Mouse (Mus musculus) cerebellum, adult 18-20 months (tissue): ENCODE data around the gene Cyp4f39.
A peak's percentile ranks its signal among the peaks of the same experiment; 100 is the strongest.
"Not testable (repeated sequence)": the region's sequence is repeated elsewhere in the genome, so short reads cannot be mapped to it uniquely, and the experiment has no call there.

Source experiments
- DNase-seq, 2 experiments: peaks; one replicate each; pipeline ENCODE4 v3.0.0; 2021

Gene Cyp4f39

DNA sequence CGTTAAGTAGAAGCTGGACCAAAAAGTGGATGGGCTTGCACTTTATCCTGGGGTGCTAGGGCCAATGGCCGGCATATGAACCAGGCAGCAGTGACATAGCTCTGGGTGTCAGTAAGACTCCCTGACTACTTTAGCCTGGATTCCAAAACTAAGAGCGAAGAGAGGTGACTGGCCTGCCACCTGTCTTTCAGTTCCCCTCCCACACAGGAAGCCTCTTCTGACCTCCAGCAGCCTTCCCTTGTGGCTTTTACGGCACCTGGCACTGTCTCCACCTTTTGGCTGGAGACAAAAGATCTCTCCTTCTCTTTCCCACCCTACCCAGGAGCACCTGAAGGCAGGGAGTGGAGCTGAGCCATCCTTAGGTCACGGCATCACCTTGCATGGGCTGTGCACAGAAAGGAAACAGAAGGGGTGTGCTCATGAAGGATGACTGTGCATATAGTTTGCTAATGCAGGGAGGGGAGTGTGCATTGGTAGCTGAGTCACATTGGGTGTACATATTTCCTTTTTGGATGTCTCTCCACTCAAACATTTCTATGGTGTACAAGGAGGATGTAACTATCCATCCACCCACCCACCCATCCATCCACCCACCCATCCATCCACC is 22.5 kb downstream of the Cyp4f39 start:
- DNase-seq, result no peak

DNA sequence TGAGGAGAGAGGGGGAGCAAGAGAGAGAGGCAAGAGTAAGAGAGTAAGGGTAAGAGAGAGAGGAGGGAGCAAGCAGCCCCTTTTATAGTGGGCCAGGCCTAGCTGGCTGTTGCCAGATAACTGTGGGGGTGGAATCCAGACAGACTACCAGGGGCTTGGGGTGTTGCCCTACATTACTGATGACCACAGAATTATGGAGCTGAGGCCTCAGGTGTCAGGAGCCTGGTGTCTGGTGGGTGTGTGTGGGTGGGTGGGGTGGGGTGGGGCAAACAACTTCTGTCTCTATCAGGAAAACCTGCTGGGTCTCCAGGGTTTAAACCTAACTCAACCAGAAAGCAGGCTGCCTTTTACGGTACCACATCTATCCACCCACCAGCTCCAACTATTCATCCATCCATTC is 24.7 kb downstream of the Cyp4f39 start:
- no peak for DNase-seq

DNA sequence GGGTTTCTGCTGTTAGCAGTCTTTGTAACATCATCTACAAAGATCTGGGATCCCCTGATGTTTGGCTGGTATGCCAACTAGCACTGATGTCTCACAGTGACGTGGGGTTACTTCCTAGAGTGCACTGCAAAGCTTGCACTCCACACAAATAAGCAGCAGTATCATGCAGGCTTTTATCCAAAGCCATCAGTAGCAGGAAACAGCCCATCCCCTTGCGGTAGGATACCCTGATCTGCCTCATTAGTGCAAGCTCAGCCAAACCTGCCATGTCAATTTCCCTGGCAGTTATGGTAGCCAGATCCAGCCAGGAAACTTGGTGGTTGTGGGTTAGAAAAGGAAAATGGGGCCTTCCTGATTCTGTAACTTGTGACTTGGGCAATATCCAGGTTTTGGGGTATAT is 26.2 kb downstream of the Cyp4f39 start:
- DNase-seq, result no peak

DNA sequence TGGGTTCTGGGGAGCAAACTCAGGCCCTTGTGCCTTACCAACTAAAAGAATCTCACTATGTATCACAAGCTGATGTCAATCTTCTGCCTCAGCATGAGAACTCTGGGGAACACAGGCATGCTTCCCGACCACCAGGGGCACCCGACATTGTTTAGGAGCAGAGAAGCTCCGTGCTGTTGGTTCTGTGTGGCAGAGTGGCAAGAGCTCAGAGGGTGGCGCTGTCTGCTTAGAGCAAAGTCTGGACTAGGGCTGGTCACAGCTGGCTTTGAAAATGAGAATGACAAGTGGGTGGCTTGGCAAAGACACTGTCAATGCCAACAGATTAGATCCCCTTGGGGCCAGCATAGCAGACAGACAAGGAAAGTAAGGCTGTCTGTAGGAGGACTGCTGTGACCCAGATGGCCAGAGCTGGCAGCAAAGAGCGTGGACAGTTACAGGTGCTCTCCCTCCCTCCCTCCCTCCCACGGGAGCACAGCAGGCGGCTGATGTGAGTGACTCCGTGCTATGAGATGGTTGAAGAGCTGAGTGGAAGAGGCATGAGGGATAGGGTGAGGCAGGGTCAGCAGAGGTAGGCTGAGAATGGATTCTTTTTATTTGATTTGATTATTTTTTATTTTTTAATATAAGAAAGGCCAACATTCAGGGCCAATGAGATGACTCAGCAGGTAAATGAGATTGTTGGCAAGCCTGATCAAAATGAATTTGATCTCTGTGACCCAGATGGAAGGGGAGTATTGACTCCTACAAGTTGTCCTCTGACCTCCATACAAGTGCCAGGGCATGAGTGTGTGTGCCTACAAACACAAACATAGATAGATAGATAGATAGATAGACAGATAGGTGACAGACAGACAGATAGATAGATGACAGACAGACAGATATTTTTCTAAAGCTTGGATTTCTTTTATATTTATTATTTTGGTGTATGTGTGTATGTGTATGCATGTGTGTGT is 27.3 kb downstream of the Cyp4f39 start:
- peak; percentile 7 to 9 for DNase-seq

DNA sequence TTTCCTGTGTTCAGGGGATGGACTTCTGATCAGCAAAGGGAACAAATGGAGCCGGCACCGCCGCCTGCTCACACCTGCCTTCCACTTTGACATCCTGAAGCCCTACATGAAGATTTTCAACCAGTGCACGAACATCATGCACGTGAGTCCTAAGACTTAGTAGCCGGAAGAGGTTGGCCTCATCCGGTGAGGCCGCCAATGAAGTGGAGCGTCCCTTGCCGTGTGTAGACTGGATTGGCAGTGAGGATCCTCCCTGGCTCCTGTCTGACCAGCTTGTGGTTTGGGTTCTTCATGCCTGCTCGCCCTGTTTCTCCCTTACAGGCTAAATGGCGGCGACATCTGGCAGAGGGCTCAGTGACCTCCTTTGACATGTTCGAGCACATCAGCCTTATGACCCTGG is 29.2 kb downstream of the Cyp4f39 start:
- no peak for DNase-seq

DNA sequence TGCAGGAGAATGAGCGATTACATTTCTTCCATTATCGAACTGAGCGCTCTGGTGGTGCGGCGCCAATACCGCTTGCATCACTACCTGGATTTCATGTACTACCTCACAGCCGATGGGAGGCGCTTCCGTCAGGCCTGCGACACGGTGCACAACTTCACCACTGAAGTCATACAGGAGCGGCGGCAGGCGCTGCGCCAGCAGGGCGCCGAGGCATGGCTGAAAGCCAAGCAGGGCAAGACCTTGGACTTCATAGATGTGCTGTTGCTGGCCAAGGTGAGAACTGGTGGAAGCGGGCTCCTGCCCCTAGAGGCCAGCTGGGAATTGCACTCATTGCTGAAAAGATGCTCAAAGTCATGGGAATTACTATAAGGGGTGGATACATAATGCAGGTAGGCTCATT is 30.7 kb downstream of the Cyp4f39 start:
- peak; percentile 89 to 93 for DNase-seq

DNA sequence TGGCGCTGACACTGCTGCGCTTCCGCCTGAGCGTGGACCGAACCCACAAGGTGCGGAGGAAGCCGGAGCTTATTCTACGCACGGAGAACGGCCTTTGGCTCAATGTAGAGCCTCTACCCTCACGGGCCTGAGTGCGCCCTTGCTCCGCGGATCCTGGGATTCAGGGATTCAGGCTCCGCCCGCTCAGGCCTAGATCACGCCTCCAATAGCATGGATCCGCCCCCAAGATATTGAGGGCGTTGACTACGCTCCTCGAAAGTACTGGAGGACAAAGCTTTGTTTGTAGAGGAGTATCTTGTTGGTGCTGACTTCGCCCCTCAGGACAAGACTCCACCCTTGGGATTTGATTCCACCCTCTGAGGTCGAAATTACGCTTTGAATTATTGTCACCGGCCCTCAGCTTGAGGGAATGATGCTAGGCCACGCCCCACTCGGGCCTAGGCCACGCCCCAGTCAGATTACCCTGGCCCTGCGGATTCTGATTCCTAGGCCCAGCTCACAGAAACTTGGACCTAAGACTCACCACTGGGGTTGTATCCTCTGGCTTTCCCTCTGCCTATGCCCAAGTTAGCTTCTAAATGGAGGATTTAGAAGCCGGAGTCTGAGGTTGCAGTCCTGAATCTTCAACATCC is 39.9 kb downstream of the Cyp4f39 start:
- DNase-seq, result peak; percentile 16

DNA sequence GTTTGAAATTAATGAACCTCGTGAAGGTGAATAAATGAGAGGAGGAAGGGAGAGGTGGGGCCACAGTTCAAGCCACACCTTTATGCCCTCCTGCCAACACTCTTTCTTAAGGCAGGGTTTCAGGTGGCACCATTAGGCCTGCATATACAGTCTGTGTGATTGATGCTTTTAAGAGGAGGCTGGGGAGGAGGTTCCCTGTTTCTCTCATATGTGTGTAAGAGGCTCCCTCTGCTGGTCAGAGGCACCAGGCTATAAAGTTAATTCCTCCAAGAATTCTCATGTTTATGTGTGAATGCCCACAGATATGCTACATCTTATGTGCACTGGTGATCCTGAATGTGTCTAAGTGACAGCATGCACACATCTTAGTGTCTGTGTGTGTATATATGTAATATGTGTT is 42.1 kb downstream of the Cyp4f39 start:
- DNase-seq, result peak; percentile 74

DNA sequence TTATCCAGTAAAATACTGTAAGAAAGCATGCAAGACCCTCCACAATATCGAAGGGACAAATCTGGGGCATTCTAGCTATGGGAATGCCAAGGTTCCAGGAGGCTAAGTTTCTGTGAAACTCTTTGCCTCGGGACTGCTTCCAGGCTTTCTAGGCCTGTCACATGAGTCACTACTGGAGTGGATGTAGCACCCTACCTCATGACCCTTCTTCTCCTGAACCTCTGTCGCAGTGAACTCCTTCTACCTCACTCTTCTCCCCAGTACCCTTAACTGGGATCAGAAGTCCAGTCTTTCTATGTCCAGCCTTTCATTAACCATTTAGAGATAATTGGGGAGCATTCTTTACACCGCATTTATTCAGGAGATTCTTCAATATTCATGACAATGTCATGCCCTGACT is 48.0 kb downstream of the Cyp4f39 start:
- not testable (repeated sequence) for DNase-seq

DNA sequence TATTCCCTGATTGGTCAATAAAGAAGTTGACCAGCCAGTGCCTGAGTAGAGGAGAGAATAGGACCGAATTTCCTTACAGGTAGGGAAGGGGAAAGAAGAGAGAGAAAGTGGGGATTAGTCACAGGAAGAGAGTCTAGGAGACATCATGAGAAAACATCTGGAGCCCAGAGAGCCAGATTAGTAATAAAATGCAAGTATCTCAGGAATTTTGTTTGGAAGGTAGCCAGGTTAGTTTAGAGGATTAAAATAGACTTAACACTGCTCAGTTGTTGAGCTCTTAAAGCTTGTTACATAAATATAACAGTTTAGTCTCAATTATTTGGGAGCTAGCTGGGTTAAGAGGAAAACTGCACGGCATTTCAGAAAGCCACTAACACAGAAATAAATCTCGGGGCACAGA is 48.5 kb downstream of the Cyp4f39 start:
- DNase-seq, result no peak

DNA sequence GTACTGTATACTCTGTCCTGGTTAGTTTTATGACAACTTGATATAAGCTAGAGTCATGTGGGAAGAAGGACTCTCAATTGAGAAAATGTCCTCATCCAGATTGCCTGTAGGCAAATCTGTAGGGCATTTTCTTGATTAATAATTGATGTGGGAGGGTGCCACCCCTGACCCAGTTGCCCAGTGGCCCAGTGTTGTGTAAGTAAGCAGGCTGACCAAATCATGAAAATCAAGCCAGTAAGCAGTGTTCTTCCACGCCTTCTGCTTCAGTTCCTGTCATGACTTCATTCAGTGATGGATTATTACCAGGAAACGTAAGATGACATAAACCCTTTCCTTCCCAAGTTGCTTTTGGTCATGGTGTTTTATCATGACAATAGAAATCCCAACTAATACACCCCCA is 50.6 kb downstream of the Cyp4f39 start:
- no peak for DNase-seq

DNA sequence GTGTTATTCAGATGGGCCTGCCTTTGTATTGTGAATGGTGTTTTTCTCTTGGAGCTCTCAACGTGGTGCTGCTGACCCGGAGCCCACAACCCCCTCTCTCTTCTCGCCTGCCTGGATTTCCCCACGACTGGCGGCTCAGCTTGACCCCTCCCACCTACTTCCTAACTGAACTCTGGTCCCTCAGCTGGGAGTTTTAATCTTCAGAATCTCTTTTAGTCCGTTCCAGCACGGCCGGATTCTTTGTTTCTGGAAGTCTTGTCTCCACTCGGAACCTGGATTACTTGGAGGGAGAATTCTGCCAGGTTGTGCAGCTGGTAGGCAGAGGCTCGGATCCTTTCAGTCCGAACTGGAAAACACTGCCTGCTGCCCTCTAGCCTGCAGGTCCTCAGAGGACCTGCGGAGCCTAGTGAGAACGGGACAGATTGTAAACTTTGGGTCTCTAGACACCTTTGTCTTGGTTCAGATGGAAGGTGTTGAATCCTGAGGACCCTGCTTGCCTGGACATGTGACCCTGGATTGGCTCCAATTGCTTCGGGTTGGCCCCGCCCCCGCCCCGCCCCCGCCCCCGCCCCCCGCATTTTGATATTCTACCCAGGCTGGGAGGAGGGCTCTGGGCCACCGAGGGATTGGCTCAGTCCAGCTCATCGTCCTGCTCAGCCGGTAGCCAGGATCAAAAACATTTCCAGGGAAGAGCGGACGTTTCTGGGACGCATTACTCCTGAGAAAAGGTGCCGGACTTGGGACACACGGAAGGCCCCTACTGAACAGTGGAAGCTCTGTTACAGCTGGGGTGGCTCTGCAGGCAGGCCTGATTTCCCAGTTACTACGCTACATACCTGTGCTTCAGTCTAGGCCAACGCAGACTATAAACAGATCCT is 53.6 kb downstream of the Cyp4f39 start, which contains the start of gene Cyp4f17:
Gene Cyp4f17, plus strand, starts transcription at position 200 of the 878 bp plus-strand sequence.
- peak; percentile 12 to 25 for DNase-seq

DNA sequence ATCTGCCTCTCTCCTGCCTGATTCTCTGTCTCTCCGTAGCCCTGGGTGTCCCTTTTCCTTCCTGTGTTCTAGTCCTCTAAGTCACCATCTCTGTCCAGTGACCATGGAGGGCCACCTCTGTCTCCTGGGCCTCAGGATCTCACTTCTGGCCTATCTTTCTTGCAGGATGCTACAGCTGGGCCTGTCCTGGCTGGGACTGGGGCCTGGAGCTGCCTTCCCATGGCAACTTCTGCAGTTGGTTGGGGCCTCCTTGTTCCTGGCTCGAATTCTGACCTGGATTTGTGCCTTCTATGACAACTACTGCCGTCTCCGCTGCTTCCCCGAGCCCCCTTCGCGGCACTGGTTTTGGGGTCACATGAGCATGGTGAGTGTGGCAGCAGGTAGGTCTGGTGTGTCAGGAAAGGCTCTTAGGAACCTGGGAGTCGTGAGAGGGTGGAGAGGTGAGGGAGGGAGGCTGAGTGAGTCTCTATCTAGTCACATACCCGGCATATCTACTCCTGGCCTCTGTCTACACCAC is 54.3 kb downstream of the Cyp4f39 start:
- DNase-seq, result peak in 1 of 2 experiments; percentile 7

DNA sequence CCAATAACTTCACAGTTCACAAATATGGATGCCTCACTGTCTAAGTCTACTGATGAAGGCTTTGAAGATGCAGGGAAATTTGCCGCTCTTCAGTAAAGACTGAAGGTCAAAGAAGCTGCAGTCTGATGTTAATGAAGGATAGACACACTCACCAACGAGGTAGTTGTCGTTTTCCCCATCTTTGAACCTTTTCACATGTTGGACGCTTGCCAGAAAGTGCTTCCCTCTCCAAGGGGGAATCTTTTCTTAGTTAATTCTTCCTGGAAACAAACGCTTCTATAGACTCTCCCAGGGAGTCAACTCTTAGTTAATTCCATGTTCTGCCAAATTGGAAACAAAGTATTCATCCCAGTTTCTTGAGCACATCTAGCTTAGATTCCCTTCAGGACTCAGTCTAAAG is 63.6 kb downstream of the Cyp4f39 start:
- no peak for DNase-seq

DNA sequence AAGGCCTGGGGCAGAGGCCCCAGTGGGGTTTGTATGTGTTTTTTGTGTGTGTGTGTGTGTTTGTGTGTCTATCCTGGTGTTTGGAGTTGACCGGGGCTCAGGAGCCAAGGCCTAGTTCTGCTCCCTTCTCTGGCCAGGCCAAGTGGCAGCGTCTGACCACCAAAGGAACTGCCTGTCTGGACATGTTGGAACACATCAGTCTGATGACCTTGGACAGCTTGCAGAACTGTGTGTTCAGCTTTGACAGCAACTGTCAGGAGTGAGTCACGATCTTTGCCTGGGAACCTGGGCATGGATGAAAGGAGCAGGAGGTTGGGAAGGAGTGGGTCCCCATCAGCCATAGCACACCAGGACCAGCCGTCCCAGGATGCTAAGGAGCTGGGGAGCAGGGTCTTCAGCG is 69.5 kb downstream of the Cyp4f39 start:
- no peak for DNase-seq

DNA sequence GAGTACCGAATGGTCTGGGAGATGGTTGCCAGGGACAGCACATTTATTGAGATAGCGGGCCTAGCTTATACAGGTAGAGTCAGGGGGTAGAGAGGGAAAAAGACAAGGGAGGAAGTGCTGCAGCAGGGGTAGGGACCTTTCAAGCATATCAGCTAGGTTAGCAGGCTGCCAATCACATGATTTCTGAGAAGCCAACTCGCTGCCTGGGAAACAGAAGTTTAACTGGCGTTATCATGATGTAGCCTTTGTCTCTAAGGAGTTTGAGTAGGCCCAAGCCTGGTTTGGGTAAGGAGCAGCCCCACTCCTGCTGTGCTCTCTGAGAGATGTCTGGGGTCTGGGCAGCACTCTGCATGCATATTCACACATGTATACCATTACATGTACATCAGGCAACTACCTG is 69.9 kb downstream of the Cyp4f39 start:
- DNase-seq, result no peak

DNA sequence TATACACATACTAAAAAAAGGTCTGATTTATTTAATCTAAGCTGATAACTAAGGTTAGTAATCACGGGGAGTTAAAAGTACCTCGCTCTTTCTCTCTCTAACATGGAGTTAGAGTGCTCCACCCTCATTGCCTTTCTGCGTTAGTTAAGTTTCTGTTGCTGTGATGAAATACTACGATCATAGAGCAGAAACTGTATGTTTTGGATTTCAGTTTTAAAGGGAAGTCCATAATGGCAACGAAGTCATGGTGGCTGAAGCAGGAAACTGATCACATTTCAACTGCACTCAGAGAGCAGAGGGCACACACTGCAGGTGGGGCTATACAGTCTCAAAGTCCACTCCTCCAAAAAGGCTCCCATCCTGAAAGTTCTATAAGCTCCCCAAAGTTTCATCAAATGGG is 70.3 kb downstream of the Cyp4f39 start:
- DNase-seq, result no peak

DNA sequence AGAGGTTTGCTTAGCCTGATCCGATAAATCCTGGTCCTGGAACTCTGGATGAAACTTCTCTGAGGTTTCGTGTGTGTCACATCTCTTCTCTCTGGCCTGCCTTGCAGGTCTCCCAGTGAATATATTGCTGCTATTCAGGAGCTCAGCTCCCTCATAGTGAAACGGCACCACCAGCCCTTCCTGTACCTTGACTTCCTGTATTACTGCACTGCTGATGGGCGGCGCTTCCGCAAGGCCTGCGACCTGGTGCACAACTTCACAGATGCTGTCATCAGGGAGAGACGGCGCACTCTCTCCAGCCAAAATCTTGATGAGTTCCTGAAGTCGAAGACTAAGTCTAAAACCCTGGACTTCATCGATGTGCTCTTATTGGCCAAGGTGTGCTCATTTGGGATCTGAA is 71.4 kb downstream of the Cyp4f39 start:
- no peak for DNase-seq

DNA sequence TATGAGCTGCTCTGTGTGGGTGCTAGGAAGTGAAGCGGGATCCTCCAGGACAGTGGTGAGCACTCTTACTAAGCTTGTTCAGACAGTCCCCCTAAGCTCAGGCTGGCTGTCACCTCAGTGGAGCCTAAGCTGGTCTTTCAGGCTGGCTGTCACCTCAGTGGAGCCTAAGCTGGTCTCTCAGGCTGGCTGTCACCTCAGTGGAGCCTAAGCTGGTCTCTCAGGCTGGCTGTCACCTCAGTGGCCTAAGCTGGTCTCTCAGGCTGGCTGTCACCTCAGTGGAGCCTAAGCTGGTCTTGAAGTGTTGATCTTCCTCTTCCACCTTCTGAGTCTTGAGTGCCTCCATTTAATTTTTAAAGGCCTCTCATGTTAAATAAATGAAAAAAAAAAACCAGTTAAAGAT is 73.8 kb downstream of the Cyp4f39 start:
- DNase-seq, result not testable (repeated sequence)

DNA sequence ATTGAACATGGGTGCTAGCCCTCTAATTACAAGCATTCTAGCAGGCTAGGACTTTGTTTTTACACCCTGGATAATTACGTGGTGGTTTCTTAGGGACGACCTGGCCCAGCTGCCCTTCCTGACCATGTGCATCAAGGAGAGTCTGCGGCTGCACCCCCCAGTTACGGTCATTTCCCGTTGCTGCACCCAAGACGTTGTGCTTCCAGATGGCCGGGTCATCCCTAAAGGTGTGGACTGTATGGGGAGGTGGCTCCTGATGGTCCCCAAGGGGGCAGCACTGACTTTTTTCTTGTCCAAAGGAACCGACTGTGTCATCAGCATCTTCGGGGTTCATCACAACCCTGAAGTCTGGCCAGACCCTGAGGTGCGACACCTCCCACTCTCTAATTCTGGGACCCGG is 75.2 kb downstream of the Cyp4f39 start:
- DNase-seq, result peak in 1 of 2 experiments; percentile 12

DNA sequence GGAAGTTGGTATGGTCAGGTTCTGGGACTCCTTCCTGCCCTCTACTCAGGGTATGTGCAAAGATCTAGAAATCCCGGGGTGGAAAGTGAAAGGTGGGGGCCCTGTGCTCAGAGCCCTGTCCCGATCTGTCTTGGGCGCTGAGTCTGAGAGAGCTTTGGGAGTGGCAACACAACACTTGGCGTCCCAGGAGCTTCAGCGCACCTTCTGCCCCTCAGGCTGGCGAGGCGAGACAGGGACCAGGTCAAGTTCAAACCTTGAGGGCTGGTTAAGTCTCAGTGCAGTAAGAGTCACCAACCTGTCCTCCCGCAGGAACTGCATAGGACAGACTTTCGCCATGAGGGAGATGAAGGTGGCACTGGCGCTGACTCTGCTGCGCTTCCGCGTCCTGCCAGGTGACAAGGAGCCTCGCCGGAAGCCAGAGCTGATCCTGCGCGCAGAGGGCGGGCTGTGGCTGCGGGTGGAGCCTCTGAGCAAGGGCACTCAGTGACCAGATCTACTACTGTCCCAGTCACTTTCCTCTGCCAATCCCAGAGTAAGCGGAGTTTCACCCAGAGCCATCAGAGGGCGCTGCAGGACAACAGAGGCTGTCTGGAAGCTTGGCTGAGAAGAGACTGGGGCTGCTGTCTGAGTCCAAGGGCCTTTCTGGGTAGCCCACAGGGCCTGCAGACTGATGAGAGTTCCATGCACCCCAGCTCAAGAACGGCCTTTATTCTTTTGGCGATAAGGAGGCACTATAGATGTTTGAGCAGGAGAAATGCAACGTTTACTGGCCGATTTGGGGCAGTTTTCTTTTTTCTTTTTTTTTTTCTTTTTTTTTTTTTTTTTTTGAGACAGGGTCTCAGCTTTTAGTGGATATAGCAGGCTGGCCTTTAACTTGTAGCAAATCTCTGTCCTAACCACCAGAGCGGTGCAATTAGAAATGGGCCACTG is 76.2 kb downstream of the Cyp4f39 start:
- peak; percentile 94 to 96 for DNase-seq
